Mouse (Mus musculus): ENCODE results near the gene Tia1.

DNA sequence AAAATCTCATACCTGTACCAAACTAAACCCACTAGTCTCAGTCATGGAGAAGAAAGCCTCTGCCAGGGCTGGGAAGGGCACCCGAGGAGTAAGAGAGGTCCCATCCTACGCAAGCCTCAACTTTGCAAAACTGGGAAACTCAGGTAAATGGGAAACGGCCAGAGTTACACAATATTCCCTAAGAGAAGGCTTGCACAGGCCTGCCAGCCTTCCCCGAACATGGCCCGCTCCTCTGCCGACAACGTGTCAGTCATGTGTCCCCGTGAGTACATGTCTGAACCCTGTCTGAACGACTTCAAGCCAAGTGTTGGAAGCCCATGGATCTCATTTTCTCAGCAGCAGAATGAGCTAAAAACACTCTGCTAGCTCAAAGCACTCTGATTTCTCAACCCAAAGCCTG, 9.0 kb upstream of the Tia1 start:
- TF ChIP-seq POLR2A (IDR thresholded peaks at IDR 0.05; ENCODE audit: borderline replicate concordance, insufficient read depth, low read length) (no peak), CTCF (IDR thresholded peaks at IDR 0.05; ENCODE audit: borderline replicate concordance, insufficient read depth, low read depth, low read length) (no peak)

Measured in cerebellum, adult 2 months (tissue).